Mouse (Mus musculus) heart, embryonic 15.5 days (tissue): ENCODE data around the gene Map7d1. TPM values are rescaled to one million over a fixed set of nuclear protein-coding genes. Genes with fewer than 3 reads are reported as not detected.
A peak's percentile ranks its signal among the peaks of the same experiment; 100 is the strongest.

Source experiments
- ATAC-seq: fragments of 200-750 bp; cut with Nextera tagmentation; replicated peaks from 2 replicates; pipeline ENCODE4 v1.8.0; 2017; ENCODE audit warnings: low read depth, moderate TSS enrichment; ENCODE audit not compliant: insufficient number of reproducible peaks, insufficient read depth, low FRiP score
- H3K27ac ChIP-seq: fragments of 300-500 bp; sonication (generic); 2 replicates; pipeline ENCODE4 v1.5.1; 2015; ENCODE audit warnings: mild to moderate bottlenecking, inconsistent platforms
- H3K27me3 ChIP-seq: fragments of 300-500 bp; sonication (generic); 2 replicates; pipeline ENCODE4 v1.6.1; 2015; ENCODE audit warnings: inconsistent platforms
- H3K36me3 ChIP-seq: fragments of 300-500 bp; sonication (generic); 2 replicates; pipeline ENCODE4 v1.6.1; 2015; ENCODE audit warnings: mild to moderate bottlenecking, inconsistent platforms
- H3K4me1 ChIP-seq: fragments of 300-500 bp; sonication (generic); replicated peaks from 2 replicates; pipeline ENCODE4 v1.6.1; 2015; ENCODE audit warnings: inconsistent platforms
- H3K4me2 ChIP-seq: fragments of 300-500 bp; sonication (generic); 2 replicates; pipeline ENCODE4 v1.6.1; 2015; ENCODE audit warnings: inconsistent platforms, mild to moderate bottlenecking, moderate library complexity
- H3K4me3 ChIP-seq: fragments of 300-500 bp; sonication (generic); 2 replicates; pipeline ENCODE4 v1.5.1; 2015; ENCODE audit warnings: mild to moderate bottlenecking, inconsistent platforms
- H3K9ac ChIP-seq: fragments of 300-500 bp; sonication (generic); 2 replicates; pipeline ENCODE4 v1.6.1; 2015; ENCODE audit warnings: mild to moderate bottlenecking, inconsistent platforms
- H3K9me3 ChIP-seq: fragments of 300-500 bp; sonication (generic); replicated peaks from 2 replicates; pipeline ENCODE4 v1.6.1; 2016; ENCODE audit warnings: inconsistent platforms
- WGBS: fragments of 180-500 bp; shearing (Covaris S2); methylation state at CpG from one replicate; pipeline ENCODE4 v1.1.7; 2015; ENCODE audit warnings: mixed read lengths; 5-methylcytosine and 5-hydroxymethylcytosine counted together
- polyA plus RNA-seq: library from polyadenylated mRNA; unstranded; fragments of >200 nt; fragmentation: Nextera tagmentation; extraction: Ambion mirVana; gene quantifications from 2 replicates; pipeline ENCODE4 v1.2.1, GENCODE M21; 2015

The Map7d1 gene
- polyA plus RNA-seq: 39.4 and 50.7 TPM in 2 replicates

- H3K27ac ChIP-seq: peak within 1 kb of the TSS; percentile 97
- H3K27me3 ChIP-seq: no peaks in the 10 kb centered on the region
- under 1% methylated on average over 59 of the region's 59 CpGs for WGBS
- H3K9ac ChIP-seq: peak within 1 kb of the TSS; percentile 98
- H3K36me3 ChIP-seq: no peaks in the 10 kb centered on the region
- ATAC-seq: peak; percentile 82
- H3K9me3 ChIP-seq: no peaks in the 10 kb centered on the region
- peak within 1 kb of the TSS; percentile 97 for H3K4me3 ChIP-seq
- peak within 1 kb of the TSS; percentile 90 for H3K4me2 ChIP-seq
- peaks cover 81% of the 10 kb centered on the region for H3K4me1 ChIP-seq
Observed at GRCm38 (mm10) chr4:126256131-126256791, at the start of gene Map7d1. Gene Map7d1, minus strand, starts transcription at chr4:126256343.

- WGBS: 92% methylated on average over 1 of the region's 1 CpGs
- ATAC-seq: no peak
- no peaks in the 10 kb centered on the region for H3K9me3 ChIP-seq
- H3K27ac ChIP-seq: no peak overlapping the region
- H3K4me3 ChIP-seq: no peak overlapping the region
- peaks cover 25% of the 10 kb centered on the region for H3K4me1 ChIP-seq
- no peaks in the 10 kb centered on the region for H3K36me3 ChIP-seq
- H3K9ac ChIP-seq: no peak overlapping the region
- no peak overlapping the region for H3K4me2 ChIP-seq
- H3K27me3 ChIP-seq: peaks cover 34% of the 10 kb centered on the region
Observed at GRCm38 (mm10) chr4:126305428-126305827, 49.3 kb upstream of the Map7d1 start.

GRCm38 (mm10) chr4:126303877-126304276 lies 47.7 kb upstream of the Map7d1 start:
- Histone ChIP-seq H3K27me3 (peaks cover 43% of the 10 kb centered on the region), H3K4me2 (no peak overlapping the region), H3K36me3 (no peaks in the 10 kb centered on the region), H3K9me3 (no peaks in the 10 kb centered on the region), H3K4me3 (no peak overlapping the region), H3K4me1 (peaks cover 17% of the 10 kb centered on the region), H3K27ac (no peak overlapping the region), H3K9ac (no peak overlapping the region)
- WGBS: 66% methylated on average over 4 of the region's 4 CpGs
- no peak for ATAC-seq

DNA sequence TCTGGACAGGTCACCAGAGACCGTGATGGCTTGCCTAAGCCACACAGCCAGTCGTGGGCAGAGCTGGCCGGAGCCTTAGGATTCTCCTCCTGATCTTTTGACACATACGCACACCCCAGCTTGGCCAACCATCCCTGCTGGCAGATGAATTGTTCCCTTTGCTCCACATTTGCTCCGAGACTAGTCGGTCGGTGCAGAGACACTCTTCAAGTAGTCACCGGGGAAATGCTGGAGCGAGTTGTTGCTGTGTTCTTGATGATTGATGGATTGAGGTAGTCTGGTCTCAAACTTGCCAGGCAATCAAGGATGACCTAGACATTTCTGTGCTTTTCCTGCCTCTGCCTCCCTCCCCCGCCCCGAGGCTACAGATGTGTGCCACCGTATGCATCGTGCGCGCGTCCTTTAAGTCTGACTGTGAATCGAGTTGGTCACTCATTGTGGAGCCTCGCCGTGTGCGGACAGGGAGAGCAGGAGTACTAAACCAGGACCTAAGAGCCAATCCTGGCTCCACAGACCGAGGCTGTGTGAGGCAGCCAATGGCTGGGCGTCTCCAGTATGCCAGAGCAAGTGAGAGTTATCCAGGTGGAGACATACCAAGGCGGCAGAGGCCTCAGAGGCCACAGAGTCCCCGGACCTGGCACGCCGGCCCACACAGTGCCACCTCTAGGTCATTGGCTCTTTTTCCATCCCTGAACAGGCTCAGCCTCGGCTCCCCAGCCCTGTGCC lies 45.6 kb upstream of the Map7d1 start:
- no peak overlapping the region; the same call in 1 of the 2 replicates for H3K27ac ChIP-seq
- H3K27me3 ChIP-seq: peaks cover 61% of the 10 kb centered on the region
- no peaks in the 10 kb centered on the region for H3K9me3 ChIP-seq
- no peaks in the 10 kb centered on the region for H3K36me3 ChIP-seq
- 12% methylated on average over 27 of the region's 27 CpGs for WGBS
- peak overlapping the region; percentile 59 for H3K4me2 ChIP-seq
- peaks cover 24% of the 10 kb centered on the region for H3K4me1 ChIP-seq
- H3K9ac ChIP-seq: no peak overlapping the region
- peak overlapping the region; percentile 32 for H3K4me3 ChIP-seq
- ATAC-seq: no peak

DNA sequence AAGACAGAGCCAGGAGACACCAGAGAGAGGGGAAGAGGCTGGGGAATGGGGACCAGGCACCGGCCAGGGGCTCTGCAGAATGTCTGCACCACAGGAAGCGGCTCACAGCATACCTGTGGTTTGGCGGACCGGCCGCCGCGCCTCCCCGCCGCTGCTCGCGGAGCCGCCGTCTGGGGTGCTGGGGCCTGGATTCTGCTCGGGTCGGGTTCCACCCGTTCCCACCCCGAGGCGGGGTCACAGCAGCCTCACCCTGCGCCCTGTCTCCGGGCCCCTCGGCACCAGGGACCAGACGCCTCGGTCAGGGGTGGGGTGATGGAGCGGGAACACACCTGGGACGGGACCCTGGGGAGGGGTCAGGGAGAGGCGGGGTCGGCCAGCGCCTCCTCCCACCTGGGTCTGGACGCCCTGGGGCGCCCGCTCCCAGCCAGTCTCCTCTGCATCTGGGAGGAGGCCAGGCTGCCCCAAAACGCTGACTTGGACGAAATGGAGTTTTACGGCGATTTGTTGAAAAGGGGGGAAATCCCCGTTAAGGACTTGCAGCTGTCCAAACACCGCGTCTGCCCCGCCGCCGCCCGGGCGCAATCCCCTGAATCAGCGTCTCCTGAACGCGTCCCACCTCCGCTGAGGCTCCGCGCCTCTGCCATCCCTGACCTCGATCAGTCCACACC lies 44.9 kb upstream of the Map7d1 start:
- Histone ChIP-seq H3K9ac (no peak overlapping the region), H3K27me3 (peaks cover 65% of the 10 kb centered on the region), H3K27ac (peak overlapping the region; percentile 10; the same call in 1 of the 2 replicates), H3K4me3 (peak overlapping the region; percentile 32), H3K4me2 (peak overlapping the region; percentile 59), H3K9me3 (no peaks in the 10 kb centered on the region), H3K4me1 (peaks cover 31% of the 10 kb centered on the region), H3K36me3 (no peaks in the 10 kb centered on the region)
- ATAC-seq: no peak
- WGBS: under 1% methylated on average over 50 of the region's 50 CpGs

DNA sequence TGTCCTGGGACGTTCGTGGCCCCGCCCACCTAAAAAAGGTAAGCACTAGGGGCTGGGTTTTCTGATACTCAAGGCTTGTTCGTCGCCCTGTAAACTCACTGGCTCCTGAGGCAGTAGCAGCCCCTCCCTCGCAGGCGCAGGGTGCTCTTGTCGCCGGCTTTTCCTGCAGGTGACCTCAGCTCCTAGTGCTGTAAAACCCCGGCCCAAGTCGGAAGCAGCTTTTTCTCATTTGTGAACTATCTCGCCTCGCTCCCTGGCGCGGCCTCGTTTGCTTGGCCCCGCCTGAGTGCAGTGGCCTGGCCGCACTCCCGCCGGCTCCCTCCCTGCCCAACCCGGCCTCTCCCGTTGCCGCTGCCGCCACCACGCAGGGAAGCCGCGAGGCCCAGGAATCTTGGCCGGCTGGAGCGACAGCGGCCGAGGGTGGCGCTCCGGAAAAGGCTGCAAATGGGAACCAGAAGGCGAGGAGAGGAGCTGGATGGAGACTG lies 40.5 kb upstream of the Map7d1 start:
- Histone ChIP-seq H3K4me1 (peaks cover 25% of the 10 kb centered on the region), H3K27ac (peak overlapping the region; percentile 53; the same call in 1 of the 2 replicates), H3K9ac (peak overlapping the region; percentile 53), H3K36me3 (no peaks in the 10 kb centered on the region), H3K4me3 (peak overlapping the region; percentile 38), H3K4me2 (peak overlapping the region; percentile 67), H3K9me3 (no peaks in the 10 kb centered on the region), H3K27me3 (peaks cover 59% of the 10 kb centered on the region)
- under 1% methylated on average over 34 of the region's 34 CpGs for WGBS
- ATAC-seq: no peak; the same call in 1 of the 2 replicates

GRCm38 (mm10) chr4:126295937-126296336 lies 39.8 kb upstream of the Map7d1 start:
- WGBS: 48% methylated on average over 4 of the region's 4 CpGs
- H3K27ac ChIP-seq: no peak overlapping the region

DNA sequence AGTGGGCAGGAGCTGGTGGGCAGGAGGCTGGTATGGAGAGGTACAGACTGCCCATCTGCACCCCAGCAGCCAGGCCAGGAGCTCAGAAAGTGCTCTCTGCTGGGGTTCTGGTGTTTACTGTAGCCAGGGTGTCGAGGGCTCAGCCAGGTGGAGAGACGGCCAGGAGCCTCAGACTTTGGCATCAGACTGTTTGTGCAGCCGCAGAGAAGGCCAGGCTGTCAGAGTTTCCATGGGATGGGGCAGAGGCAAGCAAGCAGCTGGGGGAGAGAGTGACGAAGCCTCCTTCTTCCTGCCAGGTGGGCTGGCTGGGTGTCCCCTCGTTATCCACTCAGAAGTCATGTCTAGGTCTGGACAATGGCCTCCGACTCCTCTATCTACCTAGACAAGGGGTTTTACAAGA lies 39.0 kb upstream of the Map7d1 start:
- Histone ChIP-seq H3K9me3 (no peaks in the 10 kb centered on the region), H3K36me3 (no peaks in the 10 kb centered on the region), H3K27me3 (peaks cover 51% of the 10 kb centered on the region), H3K4me1 (peaks cover 13% of the 10 kb centered on the region), H3K9ac (no peak overlapping the region), H3K27ac (no peak overlapping the region), H3K4me2 (no peak overlapping the region), H3K4me3 (no peak overlapping the region)
- no peak for ATAC-seq
- 69% methylated on average over 6 of the region's 6 CpGs for WGBS

More at GRCm38 (mm10) chr4:126295937-126296336, 39.8 kb upstream of the Map7d1 start:
- ATAC-seq: no peak
- Histone ChIP-seq H3K9ac (no peak overlapping the region), H3K27me3 (peaks cover 53% of the 10 kb centered on the region), H3K4me1 (peaks cover 18% of the 10 kb centered on the region), H3K4me2 (peak overlapping the region; percentile 67), H3K9me3 (no peaks in the 10 kb centered on the region), H3K36me3 (no peaks in the 10 kb centered on the region), H3K4me3 (no peak overlapping the region)

DNA sequence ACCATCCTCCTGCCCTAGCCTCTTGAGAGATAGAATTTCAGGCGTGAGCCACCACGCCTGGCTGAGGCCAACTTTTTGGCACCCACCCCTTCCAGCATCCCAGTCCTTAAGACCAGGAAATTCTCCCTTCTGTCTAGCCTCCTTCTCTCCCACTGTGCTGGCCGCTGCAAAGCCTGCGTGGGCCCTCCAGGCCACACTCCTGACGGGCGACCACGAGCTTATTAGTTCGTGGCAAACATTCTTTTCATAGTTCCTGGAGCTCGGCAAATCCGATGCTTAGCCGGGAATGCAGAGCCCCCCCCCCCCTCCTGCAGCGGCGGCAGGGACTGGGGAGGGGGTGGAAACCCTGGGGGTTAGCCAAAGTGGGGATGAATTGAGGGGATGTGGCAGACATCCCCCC lies 35.1 kb upstream of the Map7d1 start:
- Histone ChIP-seq H3K36me3 (no peaks in the 10 kb centered on the region), H3K4me3 (no peak overlapping the region), H3K9me3 (no peaks in the 10 kb centered on the region), H3K9ac (no peak overlapping the region), H3K4me2 (no peak overlapping the region), H3K4me1 (peaks cover 21% of the 10 kb centered on the region), H3K27ac (no peak overlapping the region), H3K27me3 (peaks cover 55% of the 10 kb centered on the region)
- 16% methylated on average over 13 of the region's 13 CpGs for WGBS
- ATAC-seq: no peak

DNA sequence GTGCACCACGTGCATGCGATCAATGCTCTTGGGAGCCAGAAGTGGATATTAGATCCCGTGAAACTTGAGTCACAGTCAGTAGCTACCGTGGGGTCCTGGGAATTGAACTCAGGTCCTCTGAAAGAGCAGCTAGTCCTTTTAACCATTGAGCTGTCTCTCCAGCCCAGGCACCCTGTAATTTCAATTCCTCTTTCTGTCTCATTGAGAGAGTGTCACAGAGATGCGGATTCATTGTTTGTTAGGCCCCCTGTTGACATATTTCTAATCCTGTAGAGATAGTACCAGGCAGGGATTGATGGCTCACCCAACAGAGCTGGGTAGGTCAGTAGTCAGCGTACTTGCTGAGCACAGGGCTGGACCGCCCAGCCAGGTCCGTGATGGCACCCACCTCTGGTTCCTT lies 34.2 kb upstream of the Map7d1 start:
- peaks cover 21% of the 10 kb centered on the region for H3K4me1 ChIP-seq
- H3K9ac ChIP-seq: no peak overlapping the region
- H3K27me3 ChIP-seq: peaks cover 54% of the 10 kb centered on the region
- no peak overlapping the region for H3K27ac ChIP-seq
- H3K4me2 ChIP-seq: no peak overlapping the region
- no peaks in the 10 kb centered on the region for H3K36me3 ChIP-seq
- no peak overlapping the region for H3K4me3 ChIP-seq
- H3K9me3 ChIP-seq: no peaks in the 10 kb centered on the region
- WGBS: 79% methylated on average over 8 of the region's 8 CpGs
- no peak for ATAC-seq

DNA sequence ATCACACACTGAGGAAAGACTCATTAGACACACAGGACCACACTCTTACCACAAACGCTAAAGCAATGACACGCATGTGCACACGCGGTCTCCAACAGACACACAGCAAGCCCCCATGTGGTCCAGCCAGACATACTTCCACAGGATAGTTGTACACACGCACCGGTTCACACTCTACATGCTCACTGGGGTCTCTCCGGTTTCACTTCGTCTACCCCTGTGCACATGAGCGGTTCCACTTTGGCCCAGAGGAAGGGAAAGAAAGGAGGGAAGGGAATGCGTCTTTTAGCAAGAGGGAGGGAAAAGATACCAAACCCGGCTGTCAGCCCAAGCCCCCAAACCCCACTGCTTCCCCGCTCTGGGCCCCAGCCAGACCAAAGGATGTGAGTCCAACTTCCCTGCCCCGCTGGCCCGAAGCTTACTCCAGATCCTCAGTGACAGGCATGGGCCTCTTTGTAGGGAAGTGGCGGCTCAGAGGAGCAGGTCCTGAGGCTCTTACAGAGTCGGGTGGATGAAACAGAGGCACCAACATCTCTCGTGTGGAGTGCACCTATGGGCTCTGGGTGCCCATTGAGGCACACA lies 32.0 kb upstream of the Map7d1 start:
- Histone ChIP-seq H3K27ac (0 out of 2 replicates have a peak overlapping the region, but pooled peaks have one; percentile 18), H3K27me3 (peaks cover 69% of the 10 kb centered on the region), H3K9ac (no peak overlapping the region), H3K4me2 (peak overlapping the region; percentile 77), H3K36me3 (no peaks in the 10 kb centered on the region), H3K4me3 (peak overlapping the region; percentile 55), H3K4me1 (peaks cover 21% of the 10 kb centered on the region), H3K9me3 (no peaks in the 10 kb centered on the region)
- 31% methylated on average over 17 of the region's 17 CpGs for WGBS
- ATAC-seq: no peak
